23 mouse cellular contexts compared by ENCODE assay signal in genomic region chr11:62045964-62046363, GRCm38 (mm10).
DNase-seq lines count a peak whose midpoint lies in the region; ATAC-seq and TF ChIP-seq lines count a peak whose summit lies in the region.
"Had no signal": no experiment of that assay in that cellular context is flagged by ENCODE, and none has a peak within 500 bp of the region (broad histone marks: within the 10 kb centered on the region; RNA-seq: fewer than 3 reads in every experiment).

No protein-coding gene starts in this region.

- intact Hi-C loops in heart, postnatal 25 days (cut with DNase I) = loop anchor here (2.0 kb wide), 1 partner anchor 95 kb away; no protein-coding TSS in a partner anchor

- no peak overlapping the region for H3K27ac ChIP-seq in limb, embryonic 11.5 days (replicated peaks; ENCODE audit: low read depth, low read length)
- H3K27ac ChIP-seq in limb, embryonic 10.5 days = no peak overlapping the region
- no peak overlapping the region for H3K27ac ChIP-seq in CH12.LX (ENCODE audit: insufficient read depth, low read depth)
- H3K27ac ChIP-seq in MEL (ENCODE audit: control insufficient read depth, low read depth, low read length) = no peak overlapping the region

- H3K27me3 ChIP-seq in limb, embryonic 11.5 days (ENCODE audit: control insufficient read depth, insufficient read depth, low read length) = no peaks in the 10 kb centered on the region
- no peaks in the 10 kb centered on the region for H3K27me3 ChIP-seq in limb, embryonic 10.5 days (ENCODE audit: low read depth, poor library complexity, severe bottlenecking)
- no peaks in the 10 kb centered on the region for H3K27me3 ChIP-seq in CH12.LX (replicated peaks)
- no peaks in the 10 kb centered on the region for H3K27me3 ChIP-seq in MEL (ENCODE audit: control insufficient read depth in 1 of 2, insufficient read depth in 2 of 2, low read length in 2 of 2)
- H3K27me3 ChIP-seq: Patski had no signal

- H3K4me2 ChIP-seq in limb, embryonic 11.5 days (ENCODE audit: low read depth, severe bottlenecking) = no peak overlapping the region
- H3K4me2 ChIP-seq in CH12.LX (ENCODE audit: insufficient read depth, low read depth, poor library complexity, severe bottlenecking) = no peak overlapping the region

- H3K4me3 ChIP-seq in limb, embryonic 11.5 days (ENCODE audit: low read depth, low read length) = no peak overlapping the region
- H3K4me3 ChIP-seq in limb, embryonic 10.5 days = no peak overlapping the region
- no peak overlapping the region for H3K4me3 ChIP-seq in CH12.LX (replicated peaks in 1 of 3; ENCODE audit: low read depth in 2 of 3, low read length in 2 of 3, poor library complexity in 1 of 3)
- no peak overlapping the region for H3K4me3 ChIP-seq in MEL (ENCODE audit: control insufficient read depth in 1 of 2, insufficient read depth in 1 of 2, low read depth in 2 of 2, low read length in 2 of 2)

- no peak for TF ChIP-seq POLR2A in CH12.LX (IDR thresholded peaks at IDR 0.05; ENCODE audit: low read depth, low read length)
- no peak for TF ChIP-seq POLR2A in MEL (IDR thresholded peaks at IDR 0.05; ENCODE audit: control insufficient read depth in 1 of 2, insufficient read depth in 1 of 2, low read depth in 1 of 2, low read length in 2 of 2, poor library complexity in 1 of 2)

- peak in 1 of 2 experiments; percentile 45; a peak in 2 of 4 replicates for TF ChIP-seq CTCF in CH12.LX (conservative IDR thresholded peaks at IDR 0.05 in 1 of 2, IDR thresholded peaks at IDR 0.05 in 1 of 2; ENCODE audit: low read depth in 2 of 2, low read length in 2 of 2)
- peak in 1 of 3 experiments; percentile 28; a peak in 2 of 6 replicates for TF ChIP-seq CTCF in MEL (IDR thresholded peaks at IDR 0.05 in 2 of 3, conservative IDR thresholded peaks at IDR 0.05 in 1 of 3; ENCODE audit: control insufficient read depth in 1 of 3, insufficient read depth in 1 of 3, low read depth in 2 of 3, low read length in 3 of 3, poor library complexity in 1 of 3, severe bottlenecking in 1 of 3)

- 0 out of 2 replicates have a peak overlapping the region, but pooled peaks have one; percentile 2 for H3K9ac ChIP-seq in limb, embryonic 11.5 days (ENCODE audit: low read length)
- no peak overlapping the region for H3K9ac ChIP-seq in CH12.LX (ENCODE audit: insufficient read depth, low read depth)
- H3K9ac ChIP-seq in MEL (ENCODE audit: control insufficient read depth, low read depth, low read length, poor library complexity, severe bottlenecking) = no peak overlapping the region

- TF ChIP-seq EP300 in CH12.LX (IDR thresholded peaks at IDR 0.05; ENCODE audit: low read length) (no peak), MEL (IDR thresholded peaks at IDR 0.05; ENCODE audit: low read depth in 1 of 2, low read length in 2 of 2) (no peak)

- TF ChIP-seq RAD21 in CH12.LX (IDR thresholded peaks at IDR 0.05; ENCODE audit: low read depth, low read length) (peak; percentile 25), MEL (IDR thresholded peaks at IDR 0.05; ENCODE audit: low read depth, low read length) (peak; percentile 1)

- in situ Hi-C loops in CH12.LX (cut with MboI; ENCODE audit: low pct_ligation_motif_present, low pct_unique_long_range_greater_than_20kb, low sequenced_read_pairs) = loop anchor here (5.0 kb wide), 2 partner anchors 94 to 231 kb away; no protein-coding TSS in a partner anchor

- DNase-seq in heart, adult 11 months = peak; percentile 79
- no peak for DNase-seq in heart, postnatal 25 days (ENCODE audit: low spot score)
- no peak for DNase-seq in limb, embryonic 11.5 days (ENCODE audit: low spot score)
- DNase-seq in limb, embryonic 10.5 days (ENCODE audit: low spot score) = no peak
- no peak for DNase-seq in CH12.LX (ENCODE audit: extremely low read depth)
- DNase-seq in MEL (ENCODE audit: low read depth, low spot score) = no peak
- DNase-seq in spleen, postnatal 14 days (ENCODE audit: low spot score in 2 of 2) = no peak
- no peak for DNase-seq in adrenal gland, postnatal 14 days
- DNase-seq: adrenal gland, adult 2 months; adrenal gland, adult 8-10 months; adrenal gland, postnatal 10 days; adrenal gland, postnatal 25 days; adrenal gland, postnatal 36 days; B cell, adult 2 months; cerebellum, adult 11 months; cerebellum, adult 11-12 months; cerebellum, adult 18-20 months; cerebellum, adult 2 months; cerebellum, adult 8-10 months had no signal

- no peak for ATAC-seq in limb, embryonic 11.5 days (ENCODE audit: insufficient number of reproducible peaks, low FRiP score, low TSS enrichment, low read depth)
- ATAC-seq: activated CD4-positive, CD25-positive, alpha-beta regulatory T cell, adult 4 months; CD4-positive, CD25-positive, alpha-beta regulatory T cell, adult 4 months; Patski had no signal

- H3K4me1 ChIP-seq in limb, embryonic 11.5 days (ENCODE audit: control insufficient read depth, insufficient read depth, low read length) = no peaks in the 10 kb centered on the region
- peaks cover 9% of the 10 kb centered on the region; the same call in 1 of the 2 replicates for H3K4me1 ChIP-seq in limb, embryonic 10.5 days
- H3K4me1 ChIP-seq in CH12.LX (ENCODE audit: control insufficient read depth in 1 of 2, insufficient read depth in 2 of 2) = no peaks in the 10 kb centered on the region; a peak in 1 of 4 replicates
- 0 out of 4 replicates have a peak, but pooled peaks cover 0 to 2% of the 10 kb centered on the region in 2 experiments for H3K4me1 ChIP-seq in MEL (ENCODE audit: control insufficient read depth in 1 of 2, insufficient read depth in 2 of 2, low read length in 2 of 2)

- dilution Hi-C loops in CH12.LX (cut with MboI; ENCODE audit: extremely low pct_ligation_motif_present, extremely low pct_unique_long_range_greater_than_20kb, low sequenced_read_pairs) = no loop called here

- H3K9me3 ChIP-seq in limb, embryonic 11.5 days (ENCODE audit: control insufficient read depth, low read length) = no peaks in the 10 kb centered on the region
- H3K9me3 ChIP-seq in limb, embryonic 10.5 days (replicated peaks) = no peaks in the 10 kb centered on the region
- H3K9me3 ChIP-seq in CH12.LX (replicated peaks; ENCODE audit: low read length) (no peaks in the 10 kb centered on the region), MEL (replicated peaks; ENCODE audit: insufficient read depth, low read length) (no peaks in the 10 kb centered on the region)
- H3K9me3 ChIP-seq: G1E had no signal

- H3K79me2 ChIP-seq in CH12.LX (replicated peaks; ENCODE audit: control insufficient read depth, extremely low read depth, insufficient read depth, poor library complexity, severe bottlenecking) (no peaks in the 10 kb centered on the region), MEL (ENCODE audit: control insufficient read depth, insufficient read depth, low read length, poor library complexity) (no peaks in the 10 kb centered on the region)

- H3K36me3 ChIP-seq in limb, embryonic 11.5 days (ENCODE audit: control insufficient read depth, insufficient read depth, low read length) = no peaks in the 10 kb centered on the region
- H3K36me3 ChIP-seq in limb, embryonic 10.5 days = no peaks in the 10 kb centered on the region
- H3K36me3 ChIP-seq in CH12.LX (replicated peaks in 1 of 2; ENCODE audit: control insufficient read depth in 1 of 2, insufficient read depth in 1 of 2, low read length in 1 of 2) (peaks cover 0 to 29% of the 10 kb centered on the region in 2 experiments), MEL (ENCODE audit: control insufficient read depth in 1 of 2, insufficient read depth in 2 of 2, low read length in 2 of 2) (no peaks in the 10 kb centered on the region)

- WGBS in limb, embryonic 11.5 days = 68% methylated on average over 2 of the region's 2 CpGs
- 67% methylated on average over 2 of the region's 2 CpGs for WGBS in limb, embryonic 10.5 days

TF ChIP-seq in CH12.LX, 34 proteins besides CTCF, POLR2A, EP300 and RAD21:
- TF ChIP-seq SMC3 (IDR thresholded peaks at IDR 0.05; ENCODE audit: low read depth, low read length) (peak; percentile 60), MYC (IDR thresholded peaks at IDR 0.05; ENCODE audit: low read depth, low read length) (no peak), IRF4 (IDR thresholded peaks at IDR 0.05; ENCODE audit: low read depth, low read length) (no peak), ETS1 (conservative IDR thresholded peaks at IDR 0.05; ENCODE audit: low read depth, low read length) (no peak), MAFK (IDR thresholded peaks at IDR 0.05; ENCODE audit: insufficient replicate concordance, low read length) (no peak)

TF ChIP-seq in MEL, 35 proteins besides CTCF, POLR2A, EP300 and RAD21:
- TF ChIP-seq HCFC1 (IDR thresholded peaks at IDR 0.05; ENCODE audit: low read depth, low read length) = no peak
- TF ChIP-seq ZC3H11A (IDR thresholded peaks at IDR 0.05; ENCODE audit: low read depth, low read length) = peak; percentile 35
- peak; percentile 51 for TF ChIP-seq SMC3 (IDR thresholded peaks at IDR 0.05; ENCODE audit: low read depth, low read length)
